Mouse (Mus musculus): ENCODE data around the gene Ddr2. TPM values are rescaled to one million over a fixed set of nuclear protein-coding genes. Genes with fewer than 3 reads are reported as not detected.

The Ddr2 gene
- 0.84 and 1.4 TPM in 2 replicates for polyA plus RNA-seq (2015; fragmentation: Nextera tagmentation; extraction: Ambion mirVana)

GRCm38 (mm10) chr1:170110516-170111332 is at the start of gene Ddr2:
TSS of gene Ddr2 (minus strand) at chr1:170110762.
- H3K4me1 ChIP-seq (ENCODE audit: insufficient read depth) = no peaks in the 10 kb centered on the region
- no peak within 1 kb of the TSS for H3K9ac ChIP-seq (replicated peaks)
- H3K4me2 ChIP-seq (ENCODE audit: low read depth, low read length) = peak within 1 kb of the TSS; percentile 35; the same call in 1 of the 2 replicates
- 68% methylated on average over 17 of the region's 17 CpGs for WGBS (ENCODE audit: insufficient replicate concordance)
- no peak for TF ChIP-seq CTCF (IDR thresholded peaks at IDR 0.05; ENCODE audit: low read depth)
- TF ChIP-seq EP300 (IDR thresholded peaks at IDR 0.05; ENCODE audit: low read depth) = no peak
- H3K9me3 ChIP-seq (ENCODE audit: low read length) = no peaks in the 10 kb centered on the region
- H3K4me3 ChIP-seq (ENCODE audit: low read depth, low read length) = no peak within 1 kb of the TSS
- ATAC-seq (no peak), DNase-seq (no peak)
- H3K27ac ChIP-seq (ENCODE audit: low read depth) = no peak within 1 kb of the TSS
- no peaks in the 10 kb centered on the region for H3K27me3 ChIP-seq (ENCODE audit: insufficient read depth, low read length)
- H3K36me3 ChIP-seq (replicated peaks; ENCODE audit: insufficient read depth, low read length) = no peaks in the 10 kb centered on the region

- TF ChIP-seq EP300 (IDR thresholded peaks at IDR 0.05; ENCODE audit: low read depth) (no peak), CTCF (IDR thresholded peaks at IDR 0.05; ENCODE audit: low read depth) (0 out of 2 replicates have a peak, but pooled peaks have one; percentile 18)
- Histone ChIP-seq H3K27ac (ENCODE audit: low read depth) (no peak overlapping the region), H3K4me3 (ENCODE audit: low read depth, low read length) (no peak overlapping the region), H3K9me3 (ENCODE audit: low read length) (no peaks in the 10 kb centered on the region), H3K4me1 (ENCODE audit: insufficient read depth) (peaks cover 10% of the 10 kb centered on the region), H3K4me2 (ENCODE audit: low read depth, low read length) (no peak overlapping the region), H3K36me3 (replicated peaks; ENCODE audit: insufficient read depth, low read length) (peaks cover 31% of the 10 kb centered on the region), H3K27me3 (ENCODE audit: insufficient read depth, low read length) (no peaks in the 10 kb centered on the region), H3K9ac (replicated peaks) (no peak overlapping the region)
- no peak for ATAC-seq
- no peak for DNase-seq
- 82% methylated on average over 2 of the region's 2 CpGs for WGBS (ENCODE audit: insufficient replicate concordance)
Measured at GRCm38 (mm10) chr1:170159707-170160106, 49.1 kb upstream of the Ddr2 start.

- DNase-seq (no peak), ATAC-seq (no peak)
- Histone ChIP-seq H3K4me1 (ENCODE audit: insufficient read depth) (no peaks in the 10 kb centered on the region), H3K27me3 (ENCODE audit: insufficient read depth, low read length) (no peaks in the 10 kb centered on the region), H3K4me2 (ENCODE audit: low read depth, low read length) (no peak overlapping the region), H3K9ac (replicated peaks) (no peak overlapping the region), H3K4me3 (ENCODE audit: low read depth, low read length) (no peak overlapping the region), H3K36me3 (replicated peaks; ENCODE audit: insufficient read depth, low read length) (peaks cover 33% of the 10 kb centered on the region), H3K9me3 (ENCODE audit: low read length) (no peaks in the 10 kb centered on the region), H3K27ac (ENCODE audit: low read depth) (no peak overlapping the region)
- TF ChIP-seq EP300 (IDR thresholded peaks at IDR 0.05; ENCODE audit: low read depth) (no peak), CTCF (IDR thresholded peaks at IDR 0.05; ENCODE audit: low read depth) (no peak)
- 77% methylated on average over 5 of the region's 5 CpGs for WGBS (ENCODE audit: insufficient replicate concordance)
Measured at GRCm38 (mm10) chr1:170155761-170156160, 45.2 kb upstream of the Ddr2 start.

DNA sequence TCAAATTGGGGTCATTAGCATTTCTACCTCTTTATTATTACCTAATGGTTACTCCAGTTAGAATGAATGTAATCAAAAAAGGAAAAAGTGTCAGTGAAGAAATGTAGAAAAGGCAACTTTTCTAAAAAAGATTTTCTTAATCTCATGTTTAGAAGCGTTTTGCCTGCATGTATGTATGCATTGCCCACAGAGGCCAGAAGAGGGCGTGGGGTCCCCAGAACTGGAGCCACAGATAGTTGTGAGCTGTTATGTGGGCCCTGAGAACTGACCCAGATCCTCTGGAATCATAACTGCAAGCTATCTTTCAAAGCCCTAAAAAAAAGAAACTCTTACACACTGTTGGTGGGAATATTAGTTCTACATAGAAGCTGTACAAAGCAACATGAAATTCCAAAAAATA is 44.7 kb upstream of the Ddr2 start:
- no peak overlapping the region for H3K27ac ChIP-seq (ENCODE audit: low read depth)
- TF ChIP-seq EP300 (IDR thresholded peaks at IDR 0.05; ENCODE audit: low read depth) = no peak
- peak; percentile 36 for TF ChIP-seq CTCF (IDR thresholded peaks at IDR 0.05; ENCODE audit: low read depth)
- DNase-seq = no peak
- H3K9me3 ChIP-seq (ENCODE audit: low read length) = no peaks in the 10 kb centered on the region
- 72% methylated on average over 2 of the region's 2 CpGs for WGBS (ENCODE audit: insufficient replicate concordance)
- no peaks in the 10 kb centered on the region for H3K4me1 ChIP-seq (ENCODE audit: insufficient read depth)
- peaks cover 28% of the 10 kb centered on the region for H3K36me3 ChIP-seq (replicated peaks; ENCODE audit: insufficient read depth, low read length)
- no peaks in the 10 kb centered on the region for H3K27me3 ChIP-seq (ENCODE audit: insufficient read depth, low read length)
- no peak overlapping the region for H3K4me3 ChIP-seq (ENCODE audit: low read depth, low read length)
- no peak overlapping the region for H3K9ac ChIP-seq (replicated peaks)
- ATAC-seq = no peak
- no peak overlapping the region for H3K4me2 ChIP-seq (ENCODE audit: low read depth, low read length)

- Histone ChIP-seq H3K4me1 (ENCODE audit: insufficient read depth) (no peaks in the 10 kb centered on the region), H3K9me3 (ENCODE audit: low read length) (no peaks in the 10 kb centered on the region), H3K4me2 (ENCODE audit: low read depth, low read length) (no peak overlapping the region), H3K36me3 (replicated peaks; ENCODE audit: insufficient read depth, low read length) (peaks cover 36% of the 10 kb centered on the region), H3K27ac (ENCODE audit: low read depth) (no peak overlapping the region), H3K9ac (replicated peaks) (no peak overlapping the region), H3K27me3 (ENCODE audit: insufficient read depth, low read length) (no peaks in the 10 kb centered on the region), H3K4me3 (ENCODE audit: low read depth, low read length) (no peak overlapping the region)
- ATAC-seq (no peak), DNase-seq (no peak)
- WGBS (ENCODE audit: insufficient replicate concordance) = 87% methylated on average over 8 of the region's 8 CpGs
- TF ChIP-seq EP300 (IDR thresholded peaks at IDR 0.05; ENCODE audit: low read depth) (no peak), CTCF (IDR thresholded peaks at IDR 0.05; ENCODE audit: low read depth) (no peak)
Measured at GRCm38 (mm10) chr1:170153986-170154385, 43.4 kb upstream of the Ddr2 start.

GRCm38 (mm10) chr1:170152552-170152951 is 42.0 kb upstream of the Ddr2 start:
- DNase-seq = no peak

More at GRCm38 (mm10) chr1:170152552-170152951, 42.0 kb upstream of the Ddr2 start:
- Histone ChIP-seq H3K4me3 (ENCODE audit: low read depth, low read length) (no peak overlapping the region), H3K4me1 (ENCODE audit: insufficient read depth) (no peaks in the 10 kb centered on the region), H3K9ac (replicated peaks) (no peak overlapping the region), H3K4me2 (ENCODE audit: low read depth, low read length) (no peak overlapping the region), H3K27ac (ENCODE audit: low read depth) (no peak overlapping the region), H3K36me3 (replicated peaks; ENCODE audit: insufficient read depth, low read length) (peaks cover 30% of the 10 kb centered on the region), H3K9me3 (ENCODE audit: low read length) (no peaks in the 10 kb centered on the region), H3K27me3 (ENCODE audit: insufficient read depth, low read length) (no peaks in the 10 kb centered on the region)
- 86% methylated on average over 2 of the region's 2 CpGs for WGBS (ENCODE audit: insufficient replicate concordance)
- TF ChIP-seq EP300 (IDR thresholded peaks at IDR 0.05; ENCODE audit: low read depth) (no peak), CTCF (IDR thresholded peaks at IDR 0.05; ENCODE audit: low read depth) (no peak)
- no peak for ATAC-seq

All from liver, postnatal 0 days (tissue).